Mouse (Mus musculus): ENCODE data around the gene Ttc28. TPM values are rescaled to one million over a fixed set of nuclear protein-coding genes. Genes with fewer than 3 reads are reported as not detected.

Ttc28 gene
- total RNA-seq, 2 experiments from 2014 or later = 12.4 to 13.0 TPM

DNA sequence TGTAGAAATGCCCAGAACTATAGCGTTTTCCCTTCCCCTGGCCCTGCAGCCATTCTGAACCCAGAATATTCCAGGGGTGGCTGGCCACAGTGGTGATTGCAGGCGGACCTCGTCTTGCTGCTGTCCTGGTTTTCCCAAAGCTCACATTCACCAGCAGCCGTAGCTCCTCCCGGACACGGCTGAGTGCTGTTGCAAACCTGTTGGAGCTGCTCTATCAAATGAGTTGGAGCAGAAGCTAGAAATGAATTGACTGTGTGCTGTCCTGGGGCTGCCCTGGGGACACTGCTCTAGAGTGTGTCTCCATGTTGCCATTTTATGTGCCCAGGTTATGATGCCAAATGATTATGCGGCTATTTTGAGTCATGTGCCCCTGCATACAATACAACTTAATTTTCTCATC, 254.2 kb downstream of the Ttc28 start:
- no peak for DNase-seq

DNA sequence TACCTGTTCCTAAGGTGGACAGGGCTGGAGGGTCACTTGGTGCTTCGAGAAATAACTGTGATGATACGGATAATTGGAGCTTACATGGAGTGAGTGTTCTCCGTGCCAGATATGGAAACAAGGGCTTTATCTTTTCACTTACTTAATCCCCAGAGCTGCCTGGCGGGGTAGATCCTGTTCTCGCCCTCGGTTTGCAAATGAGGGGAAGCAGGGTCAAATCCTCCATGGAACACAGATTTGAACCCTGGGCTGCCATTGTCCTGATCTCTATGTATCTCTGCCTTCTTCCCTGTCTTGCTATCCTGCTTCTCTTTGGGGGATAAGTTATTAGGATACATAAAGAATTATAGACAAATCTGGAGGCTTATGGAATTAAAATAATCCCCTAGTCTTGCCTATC, 257.7 kb downstream of the Ttc28 start:
- DNase-seq = no peak

- no peak for DNase-seq
Observed at GRCm38 (mm10) chr5:111137742-111138141, 258.1 kb downstream of the Ttc28 start.

- DNase-seq = no peak
Observed at GRCm38 (mm10) chr5:111138239-111138833, 258.7 kb downstream of the Ttc28 start.

DNA sequence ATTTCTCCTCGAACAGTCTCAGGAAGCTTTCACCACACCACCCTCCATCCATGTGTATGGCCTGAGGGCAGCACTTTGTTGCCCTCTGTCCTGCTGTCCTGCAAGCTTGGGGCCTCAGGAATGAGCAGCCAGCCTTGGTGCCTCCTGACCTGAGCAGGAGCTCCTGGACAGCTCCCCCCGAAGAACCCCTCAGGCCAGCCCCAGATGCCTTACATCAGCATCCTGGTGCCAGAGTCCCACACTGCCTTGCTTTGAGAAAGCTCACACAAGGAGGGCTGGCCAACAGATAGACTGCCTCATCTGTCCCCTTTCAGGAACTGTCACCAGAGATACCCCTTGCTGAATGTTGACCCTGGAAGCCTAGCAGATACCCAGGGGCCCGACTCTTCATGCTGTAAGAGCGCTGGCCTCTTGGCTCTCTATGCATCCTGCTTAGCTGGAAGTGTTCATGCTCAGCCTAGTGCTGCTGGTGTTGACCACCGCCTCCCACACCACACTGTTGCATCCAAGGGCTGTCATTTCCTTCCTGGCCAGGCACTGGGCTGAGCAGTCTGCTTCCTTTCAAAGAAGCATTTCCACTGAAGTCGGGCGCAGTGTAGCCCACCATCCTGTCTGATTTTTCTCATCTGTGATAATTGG, 259.4 kb downstream of the Ttc28 start:
- DNase-seq = peak in 1 of 2 experiments; percentile 64

GRCm38 (mm10) chr5:111139622-111140021, 260.0 kb downstream of the Ttc28 start:
- peak; percentile 53 to 60 for DNase-seq

GRCm38 (mm10) chr5:111141139-111141885, 261.7 kb downstream of the Ttc28 start:
- DNase-seq = peak in 1 of 2 experiments; percentile 43

DNA sequence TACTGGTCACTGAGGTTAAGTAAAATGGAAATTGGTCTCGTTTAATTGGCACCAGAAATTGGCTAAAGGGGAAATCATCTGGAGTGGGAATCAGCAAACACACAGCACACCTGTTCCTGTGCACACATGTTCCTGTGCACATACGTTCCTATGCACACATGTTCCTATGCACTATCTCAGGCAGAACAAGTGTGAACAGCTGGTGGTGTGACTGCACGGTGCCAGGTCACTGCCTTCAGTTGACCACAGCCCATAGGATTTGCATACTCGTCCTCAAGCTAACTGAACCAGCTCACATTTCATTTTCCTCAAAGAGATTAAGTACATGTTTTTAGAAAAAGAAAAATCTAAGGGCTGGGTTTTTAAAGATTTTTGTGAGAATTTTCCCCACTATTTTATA, 263.2 kb downstream of the Ttc28 start:
- DNase-seq = no peak

- no peak for DNase-seq
Observed at GRCm38 (mm10) chr5:111144411-111144810, 264.8 kb downstream of the Ttc28 start.

DNA sequence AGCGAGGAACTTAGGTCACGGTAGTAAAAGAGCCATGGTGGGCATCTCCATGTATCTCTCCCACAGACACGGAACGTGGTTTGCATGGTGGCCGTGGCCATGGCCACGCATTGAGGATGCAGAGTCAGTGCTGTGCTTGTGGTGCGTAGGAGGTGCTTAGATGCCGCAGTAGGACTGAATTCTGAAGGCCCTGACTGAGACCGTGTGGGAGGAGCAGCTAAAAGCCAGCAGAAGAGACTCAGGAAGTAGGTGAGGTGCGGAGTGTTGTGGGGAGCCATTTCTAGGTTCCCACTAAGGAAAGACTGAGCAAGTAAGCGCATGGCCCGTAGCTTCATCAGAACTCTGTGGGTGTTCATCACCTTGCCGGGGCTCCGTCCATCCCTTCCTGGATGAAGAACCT, 271.0 kb downstream of the Ttc28 start:
- DNase-seq = no peak

GRCm38 (mm10) chr5:111151882-111152759, 272.5 kb downstream of the Ttc28 start:
- DNase-seq = no peak

- DNase-seq = peak; percentile 69 to 89
Observed at GRCm38 (mm10) chr5:111154586-111154985, 275.0 kb downstream of the Ttc28 start.

GRCm38 (mm10) chr5:111155271-111155670, 275.7 kb downstream of the Ttc28 start:
- no peak for DNase-seq

DNA sequence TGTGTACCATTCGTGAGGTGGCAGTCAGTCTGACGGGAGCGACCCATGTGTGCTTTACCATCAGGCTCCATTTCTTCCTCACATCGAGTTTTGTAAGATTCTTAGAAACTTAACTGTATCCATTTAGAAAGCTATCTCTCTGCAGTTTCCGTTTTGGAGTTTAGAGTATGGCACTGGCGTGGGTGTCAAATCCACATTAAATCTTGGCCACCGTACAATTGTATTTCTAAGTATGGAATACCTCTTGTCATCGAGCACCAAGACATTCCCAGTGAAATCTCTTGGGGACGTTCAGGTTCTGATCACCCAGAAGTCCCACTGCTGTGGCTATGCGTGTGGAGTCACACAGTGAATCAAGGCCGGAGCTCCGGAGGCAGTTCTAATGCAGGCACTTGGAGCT, 276.3 kb downstream of the Ttc28 start:
- no peak for DNase-seq

DNA sequence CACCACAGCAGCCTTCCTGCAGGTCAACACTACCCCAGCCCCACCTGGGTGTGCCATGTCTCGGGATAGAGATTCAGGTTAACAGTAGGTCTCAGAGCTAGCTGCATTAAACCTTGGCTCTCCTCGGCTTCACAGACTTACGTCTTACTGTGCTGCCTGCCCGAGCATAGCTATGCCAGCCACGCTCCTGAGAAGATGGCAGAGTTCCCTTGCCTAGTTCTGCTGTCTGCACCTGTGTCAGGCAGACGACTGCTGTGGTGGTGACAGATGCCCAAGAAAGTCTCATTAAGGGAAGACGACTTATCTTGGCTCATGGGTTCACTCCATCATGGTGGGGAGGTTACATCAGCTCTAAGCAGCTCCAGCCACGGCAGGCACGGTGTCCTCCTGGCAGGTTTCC, 278.7 kb downstream of the Ttc28 start:
- DNase-seq = no peak

GRCm38 (mm10) chr5:111159628-111160321, 280.2 kb downstream of the Ttc28 start:
- DNase-seq = no peak

DNA sequence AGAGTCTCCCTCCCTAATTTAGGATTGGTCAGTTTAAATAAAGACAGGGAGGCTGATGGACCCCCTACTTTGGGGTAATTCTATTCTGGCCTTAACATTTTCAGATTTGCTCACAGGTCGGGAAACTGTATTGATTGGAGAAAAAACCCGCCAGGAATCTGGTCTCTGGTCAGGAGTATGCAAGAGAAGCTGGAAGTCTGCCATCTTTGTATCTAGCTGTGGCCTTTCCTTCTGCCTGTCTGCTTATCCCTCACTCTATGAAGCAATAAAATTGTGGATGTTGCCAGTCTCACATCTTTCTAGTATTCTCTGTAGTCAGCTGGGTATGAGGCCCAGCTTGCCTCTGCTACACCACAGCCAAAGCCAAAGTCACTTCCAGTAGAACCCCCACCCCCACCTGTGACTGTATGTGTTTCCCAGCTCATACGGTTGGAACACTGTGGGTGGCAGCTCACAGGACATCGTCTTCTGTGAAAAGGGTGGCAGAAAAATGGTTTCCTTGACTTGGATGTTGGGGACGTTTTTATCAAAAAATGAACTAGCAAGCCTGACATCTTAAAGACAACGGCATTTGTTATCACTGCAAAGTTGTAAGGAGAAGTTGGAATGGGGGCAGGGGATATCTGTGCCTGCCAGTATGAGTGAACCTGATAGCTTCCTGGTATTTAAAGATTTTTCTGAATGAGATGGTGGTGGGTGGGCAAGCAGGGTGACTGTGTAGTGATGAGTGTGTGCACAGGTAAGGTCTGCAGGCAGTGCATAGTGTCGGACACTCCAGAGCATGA, 281.7 kb downstream of the Ttc28 start:
- no peak for DNase-seq

GRCm38 (mm10) chr5:111162857-111163256, 283.3 kb downstream of the Ttc28 start:
- no peak for DNase-seq

DNA sequence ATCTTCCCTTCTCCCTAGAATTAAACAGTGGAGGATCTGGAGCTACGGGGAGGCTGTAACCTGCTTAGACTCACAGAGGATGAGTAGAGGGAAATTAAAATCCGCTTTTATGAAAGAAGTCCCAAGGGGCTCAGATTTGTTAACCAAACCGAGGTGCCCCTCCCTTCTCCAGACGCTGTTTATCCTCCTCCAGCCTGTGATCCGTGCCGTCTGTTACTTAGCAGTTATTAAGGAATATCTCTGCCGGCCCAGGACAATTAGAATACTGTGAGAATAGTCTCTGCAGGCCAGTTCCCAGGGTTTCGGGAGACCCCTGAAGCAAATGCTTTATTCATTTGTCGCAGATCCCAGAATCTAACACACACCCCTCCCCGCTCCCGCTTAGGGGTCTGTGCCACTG, 283.8 kb downstream of the Ttc28 start:
- DNase-seq = peak in 1 of 2 experiments; percentile 50

DNA sequence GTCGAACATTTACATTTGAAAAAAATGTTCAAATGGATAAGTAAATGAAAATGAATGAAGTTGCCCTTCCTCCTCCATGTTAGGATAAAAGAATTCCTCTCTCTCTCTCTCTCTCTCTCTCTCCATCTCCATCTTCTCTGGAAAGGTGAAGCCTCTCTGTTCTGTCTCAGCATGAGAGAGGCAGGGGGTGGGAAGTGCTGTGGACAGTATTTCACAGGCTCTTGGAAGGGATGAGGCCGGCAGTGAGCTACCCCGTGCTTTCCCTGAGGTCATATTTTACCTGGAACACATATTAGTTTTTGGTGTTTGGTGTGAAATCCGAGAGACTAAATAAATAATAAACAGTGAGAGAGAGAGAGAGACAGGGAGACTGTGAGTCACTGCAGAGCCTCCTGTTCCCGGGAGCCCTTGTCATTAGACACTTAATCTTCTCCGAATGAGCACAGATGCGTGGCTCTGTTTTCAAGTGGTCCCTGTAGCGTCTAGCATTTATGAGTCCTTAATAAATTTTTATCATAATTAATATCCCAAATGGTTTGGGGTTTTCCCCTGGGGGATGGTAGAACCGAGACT, 284.8 kb downstream of the Ttc28 start:
- DNase-seq = no peak

GRCm38 (mm10) chr5:111170383-111170782, 290.8 kb downstream of the Ttc28 start:
- DNase-seq = no peak

Measured in heart, adult 18-20 months (tissue).